Mouse (Mus musculus): ENCODE results near the gene Fyb.

Fyb gene

DNA sequence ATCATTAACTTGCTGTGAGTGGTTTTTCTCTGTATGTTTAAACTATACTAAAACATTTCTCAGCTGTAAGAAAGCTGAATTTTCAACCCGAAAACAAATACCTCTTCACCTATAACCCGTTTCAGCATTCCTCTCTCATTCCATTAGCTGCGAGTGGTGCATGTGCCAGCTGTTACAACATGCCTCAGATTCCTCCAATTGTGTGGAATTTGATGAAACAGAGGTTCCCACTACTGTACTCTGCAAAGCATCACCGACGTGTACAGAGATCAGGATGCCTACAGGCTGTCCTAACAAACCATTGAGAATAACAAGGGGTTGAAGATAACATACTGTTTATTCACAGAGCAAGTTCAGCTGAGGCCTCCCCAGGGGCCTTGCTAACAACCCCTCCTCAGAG, 143.4 kb downstream of the Fyb start:
- DNase-seq: no peak

DNA sequence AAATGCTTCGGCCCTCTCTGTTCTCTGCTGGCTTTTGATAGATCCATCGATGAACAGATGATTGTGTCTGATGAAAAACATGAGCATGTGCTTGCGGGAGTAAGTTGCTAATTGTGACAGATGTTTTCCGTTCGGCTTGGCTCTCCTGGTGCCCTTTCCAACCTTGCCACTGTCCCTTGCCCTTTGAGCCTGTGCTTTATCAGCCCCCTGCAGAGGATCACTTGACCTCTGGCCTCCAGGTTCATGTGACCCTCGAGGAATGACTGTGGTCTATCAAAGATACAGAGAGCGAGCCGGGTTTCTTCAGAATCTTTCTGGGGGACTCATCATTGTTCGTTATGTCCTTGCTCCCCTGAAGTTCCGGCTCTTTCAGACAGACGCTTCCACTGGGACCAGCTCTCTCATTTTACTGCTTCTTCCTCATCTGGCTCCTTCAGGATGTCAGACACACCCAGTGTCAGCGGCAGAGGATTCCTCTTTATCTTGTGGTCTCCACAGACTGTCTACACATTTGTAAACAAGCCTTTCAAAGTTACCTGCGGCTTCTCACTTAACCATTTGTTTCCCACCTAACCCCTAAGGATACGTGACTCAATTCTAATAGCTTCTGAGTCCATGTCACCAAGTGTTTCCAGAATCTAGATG, 146.3 kb downstream of the Fyb start:
- no peak for DNase-seq

DNA sequence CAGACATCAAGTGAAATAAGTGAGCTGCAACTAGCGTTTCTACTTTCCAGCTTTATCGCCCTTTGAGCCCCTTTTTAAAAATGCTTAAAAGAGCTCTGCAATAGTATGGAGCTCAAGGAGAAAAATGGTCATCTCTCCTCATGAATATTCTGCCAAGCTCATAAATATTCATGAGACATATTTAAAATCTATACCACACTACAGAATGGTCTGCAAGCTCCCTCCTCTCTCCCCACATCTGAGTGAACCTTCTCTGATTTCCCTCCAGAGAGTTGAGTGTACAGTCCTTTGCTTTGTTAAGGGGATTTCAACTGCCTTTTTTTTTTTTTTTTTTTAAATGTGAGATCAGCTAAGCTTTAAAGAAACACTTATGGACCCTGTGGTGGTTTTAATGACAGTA, 155.8 kb downstream of the Fyb start:
- no peak for DNase-seq

DNA sequence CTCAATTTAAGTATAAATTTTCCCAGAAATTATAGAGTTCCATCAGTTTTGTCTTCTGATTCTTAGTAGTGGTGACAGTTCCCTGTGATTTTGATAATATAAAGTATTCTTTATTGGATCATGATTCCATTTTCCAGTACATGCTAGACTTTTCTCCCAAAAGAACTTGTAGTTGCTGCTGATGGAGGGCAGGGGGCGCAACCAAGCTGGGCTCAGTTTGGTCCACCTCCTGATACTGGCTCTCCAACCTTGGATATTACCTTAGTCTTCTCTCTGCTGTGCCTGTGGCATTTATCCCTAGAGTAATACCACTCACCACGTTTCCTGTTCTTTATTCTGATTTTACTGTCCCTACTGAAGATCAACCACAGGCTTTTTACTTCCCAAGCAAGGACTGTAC, 179.5 kb downstream of the Fyb start:
- DNase-seq: peak in 1 of 2 experiments; percentile 12

DNA sequence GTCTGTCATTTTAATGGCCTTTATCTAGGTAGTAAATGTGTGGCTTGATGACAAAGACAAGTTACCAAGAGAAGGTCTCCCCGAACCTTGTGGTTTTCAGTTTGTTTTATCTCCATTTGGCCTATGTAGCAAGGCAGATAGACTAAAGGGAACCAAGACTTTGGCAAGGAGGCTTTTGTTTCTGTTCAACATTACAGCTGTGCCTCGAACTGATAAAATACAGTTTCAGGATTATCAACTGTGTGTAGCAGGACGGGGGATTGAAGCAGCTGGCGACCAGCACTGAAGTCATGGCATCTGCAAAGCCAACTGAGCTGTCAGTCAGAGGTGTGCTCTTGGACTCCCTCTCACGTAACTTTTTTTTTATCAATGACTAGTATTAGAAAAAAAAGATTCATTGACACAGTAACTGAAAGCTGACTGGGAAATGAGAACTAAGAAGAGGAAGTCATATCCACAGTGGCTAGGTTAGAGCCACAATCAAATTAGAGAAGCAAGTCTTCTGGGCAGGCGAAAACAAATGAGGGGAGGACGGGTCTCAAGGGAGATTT, 182.8 kb downstream of the Fyb start:
- no peak for DNase-seq

DNA sequence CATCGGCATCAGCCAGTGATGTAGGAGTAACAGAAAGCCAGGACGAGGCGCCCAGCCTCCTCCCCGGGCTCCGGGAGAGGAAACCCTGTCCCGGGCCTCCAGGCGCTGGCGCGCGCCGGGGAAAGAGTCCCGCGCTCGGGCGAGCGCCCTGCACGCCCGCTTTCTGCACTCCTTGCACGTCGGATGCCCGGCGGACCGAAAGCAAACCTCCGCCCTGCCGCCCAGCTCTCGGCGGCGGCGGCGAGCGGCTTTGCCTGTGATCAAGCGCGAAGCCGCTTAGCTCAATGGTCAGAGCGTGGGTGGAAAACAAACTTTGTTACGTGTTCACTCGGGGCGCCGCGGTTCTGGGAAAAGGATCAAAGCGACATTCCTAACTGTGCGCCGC, 184.9 kb downstream of the Fyb start:
- peak; percentile 60 to 66 for DNase-seq

- peak; percentile 74 to 83 for DNase-seq
Measured at GRCm38 (mm10) chr15:6707936-6708525, 185.4 kb downstream of the Fyb start, which contains the start of gene Rictor. Gene Rictor, plus strand, starts transcription at chr15:6708379.

DNA sequence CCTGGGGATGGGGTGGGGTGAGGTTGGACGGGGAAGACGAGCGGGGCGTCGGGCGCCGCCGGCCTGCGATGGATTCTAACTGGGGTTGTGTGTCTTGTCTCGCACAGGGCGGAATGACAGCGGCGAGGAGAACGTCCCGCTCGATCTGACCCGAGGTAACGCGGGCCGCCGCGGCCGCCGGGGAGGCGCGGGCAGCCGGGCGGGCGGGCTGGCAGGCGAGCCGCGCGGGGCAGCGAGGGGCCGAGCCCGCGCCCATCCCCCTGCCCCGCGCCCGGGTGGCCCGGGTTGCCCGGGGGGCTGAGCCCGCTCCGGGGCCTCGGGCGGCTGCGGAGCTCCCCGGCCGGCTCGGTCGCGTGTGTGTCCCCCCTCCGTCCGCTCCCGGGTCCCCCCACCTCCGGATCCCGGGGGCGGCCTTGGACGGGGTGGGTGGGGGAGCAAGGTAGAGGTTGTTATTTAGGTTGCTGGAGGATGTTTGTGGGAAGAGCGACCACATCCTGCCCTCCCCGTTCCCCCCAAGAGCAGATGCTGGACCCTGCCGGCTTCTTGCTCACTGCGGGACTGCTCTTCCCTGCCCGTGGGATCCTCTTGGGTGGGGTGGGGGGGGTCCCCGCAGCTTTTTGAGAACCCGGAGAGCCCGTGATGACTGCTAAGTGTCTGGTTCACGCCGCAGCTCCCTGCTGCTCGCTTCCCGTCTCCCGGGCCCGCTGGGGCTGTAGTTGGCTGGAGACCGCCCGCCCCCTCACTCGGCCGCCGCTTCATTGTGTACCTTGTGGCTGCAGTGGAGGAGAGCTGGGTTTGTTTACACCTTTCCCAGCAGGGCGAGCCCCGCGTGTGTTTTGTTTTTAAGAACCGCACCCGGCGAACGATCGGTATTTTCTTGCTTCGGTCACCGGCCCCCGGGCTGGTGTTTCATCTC, 186.1 kb downstream of the Fyb start:
- peak; percentile 49 to 50 for DNase-seq

DNA sequence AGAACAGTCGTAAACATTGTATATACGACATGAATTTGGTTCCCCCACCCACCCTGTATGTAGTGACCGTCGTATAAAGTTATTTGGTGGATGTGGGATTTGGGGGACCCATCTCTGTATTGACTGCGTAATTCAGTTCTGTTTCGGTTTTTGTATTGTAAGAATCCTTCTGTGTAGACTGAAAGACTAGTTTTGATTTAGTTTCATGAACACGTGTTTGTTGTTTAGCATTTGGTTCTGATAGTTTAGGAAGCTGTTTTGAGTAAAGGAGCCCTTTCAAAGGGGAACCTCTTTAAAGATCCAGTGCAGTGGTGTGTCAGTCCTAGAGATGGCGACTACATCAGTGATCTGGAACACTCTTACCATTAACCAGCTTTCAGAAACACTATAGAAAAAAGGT, 187.0 kb downstream of the Fyb start:
- DNase-seq: no peak

DNA sequence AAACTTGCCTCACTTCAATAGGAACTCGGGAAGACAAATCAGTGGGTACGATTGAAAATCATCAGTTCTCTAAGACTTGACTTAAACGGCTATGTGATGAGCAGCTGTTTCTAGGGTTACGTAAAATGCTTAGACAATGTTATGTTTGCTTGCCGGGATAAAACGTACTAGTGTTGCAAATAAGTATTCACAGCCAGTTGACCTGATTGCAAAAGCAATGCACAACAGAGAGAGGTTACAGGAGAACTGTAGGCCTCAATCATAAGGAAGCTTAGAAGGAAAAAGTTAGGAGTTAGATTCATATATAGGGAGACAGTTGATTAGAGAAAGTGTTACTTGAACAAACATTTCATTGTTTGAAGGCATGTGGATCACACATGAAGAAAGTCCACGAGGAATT, 187.7 kb downstream of the Fyb start:
- no peak for DNase-seq

- no peak for DNase-seq
Measured at GRCm38 (mm10) chr15:6711226-6711625, 188.6 kb downstream of the Fyb start.

Data from cerebellum, postnatal 36 days (tissue).